Mouse (Mus musculus) megakaryocyte, embryonic 14.5 days (primary cell): ENCODE results near the gene Fbxo48.

Source experiments
- FLI1 ChIP-seq: IDR thresholded peaks from 2 replicates; pipeline ENCODE4 v1.6.1; 2012; ENCODE audit warnings: low read length, inconsistent platforms, mixed read lengths
- GATA1 ChIP-seq: IDR thresholded peaks from 3 replicates; pipeline ENCODE4 v1.6.1; 2012; ENCODE audit warnings: mixed read lengths, low read length, inconsistent platforms, borderline replicate concordance

GRCm38 (mm10) chr11:16906530-16906929, 44.6 kb upstream of the Fbxo48 start:
- TF ChIP-seq GATA1: no peak
- no peak for TF ChIP-seq FLI1
